Mouse (Mus musculus) stomach, embryonic 16.5 days (tissue): ENCODE measurements around the gene Rps15a. TPM values are rescaled to one million over a fixed set of nuclear protein-coding genes. Genes with fewer than 3 reads are reported as not detected.
A peak's percentile ranks its signal among the peaks of the same experiment; 100 is the strongest.

Experiments
- ATAC-seq: fragments of 200-750 bp; cut with Nextera tagmentation; 2 replicates; pipeline ENCODE4 v1.8.0; 2017; ENCODE audit warnings: moderate number of reproducible peaks, moderate TSS enrichment; ENCODE audit not compliant: insufficient read depth, low FRiP score
- H3K27ac ChIP-seq: fragments of 300-500 bp; sonication (generic); 2 replicates; pipeline ENCODE4 v1.5.1; 2014; ENCODE audit warnings: low read length
- H3K27me3 ChIP-seq: fragments of 300-500 bp; sonication (generic); 2 replicates; pipeline ENCODE4 v1.6.1; 2014; ENCODE audit warnings: low read length, control low read depth, mixed read lengths; ENCODE audit not compliant: control insufficient read depth, insufficient read depth
- H3K36me3 ChIP-seq: fragments of 300-500 bp; sonication (generic); 2 replicates; pipeline ENCODE4 v1.6.1; 2014; ENCODE audit warnings: low read length; ENCODE audit not compliant: control insufficient read depth, insufficient read depth
- H3K4me1 ChIP-seq: fragments of 300-500 bp; sonication (generic); 2 replicates; pipeline ENCODE4 v1.6.1; 2014; ENCODE audit warnings: low read length, control low read depth, mixed read lengths; ENCODE audit not compliant: control insufficient read depth, insufficient read depth
- H3K4me2 ChIP-seq: fragments of 300-500 bp; sonication (generic); 2 replicates; pipeline ENCODE4 v1.6.1; 2014; ENCODE audit warnings: low read depth, low read length, mixed read lengths
- H3K4me3 ChIP-seq: fragments of 300-500 bp; sonication (generic); replicated peaks from 2 replicates; pipeline ENCODE4 v1.5.1; 2014; ENCODE audit warnings: mild to moderate bottlenecking, low read length
- H3K9ac ChIP-seq: fragments of 300-500 bp; sonication (generic); 2 replicates; pipeline ENCODE4 v1.6.1; 2014; ENCODE audit warnings: low read length
- H3K9me3 ChIP-seq: fragments of 300-500 bp; sonication (generic); replicated peaks from 2 replicates; pipeline ENCODE4 v1.6.1; 2016; ENCODE audit warnings: low read length, control low read depth; ENCODE audit not compliant: control insufficient read depth
- WGBS: fragments of 180-500 bp; shearing (Covaris S2); extraction: QIAGEN DNeasy Blood & Tissue Kit; methylation state at CpG from one replicate; pipeline ENCODE4 v1.1.7; 2014; 5-methylcytosine and 5-hydroxymethylcytosine counted together
- polyA plus RNA-seq: library from polyadenylated mRNA; unstranded; fragments of >200 nt; fragmentation: Nextera tagmentation; extraction: Ambion mirVana; gene quantifications from 2 replicates; pipeline ENCODE4 v1.2.1, GENCODE M21; 2015

Rps15a gene
- polyA plus RNA-seq, 1 experiment from 2014 or later: 707 TPM

DNA sequence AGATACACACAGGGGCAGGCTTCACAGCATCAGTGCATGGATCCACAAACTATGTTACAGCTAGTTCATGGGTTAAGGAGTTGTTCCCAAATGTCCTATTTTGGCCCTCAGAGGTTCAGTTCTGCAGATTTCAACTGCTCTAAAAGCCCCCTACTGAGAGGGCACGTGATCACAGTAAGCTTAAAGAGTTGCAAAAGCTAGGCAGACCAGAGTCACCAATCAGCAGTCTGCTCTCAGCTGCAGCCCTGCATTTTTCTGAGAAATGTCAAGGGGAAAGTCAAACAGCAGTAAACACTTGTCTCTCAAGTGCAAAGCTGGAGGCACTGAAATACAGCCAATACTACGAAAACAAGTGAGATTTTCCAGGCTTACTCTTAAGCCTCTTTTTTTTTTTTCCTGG lies 3.2 kb upstream of the Rps15a start:
- Histone ChIP-seq H3K27me3 (no peaks in the 10 kb centered on the region), H3K9me3 (no peaks in the 10 kb centered on the region), H3K4me2 (no peak overlapping the region), H3K4me3 (no peak overlapping the region), H3K27ac (no peak overlapping the region; the same call in 1 of the 2 replicates), H3K9ac (no peak overlapping the region), H3K4me1 (peaks cover 5% of the 10 kb centered on the region), H3K36me3 (peaks cover 23% of the 10 kb centered on the region; the same call in 1 of the 2 replicates)
- ATAC-seq: no peak
- 41% methylated on average over 2 of the region's 2 CpGs for WGBS

DNA sequence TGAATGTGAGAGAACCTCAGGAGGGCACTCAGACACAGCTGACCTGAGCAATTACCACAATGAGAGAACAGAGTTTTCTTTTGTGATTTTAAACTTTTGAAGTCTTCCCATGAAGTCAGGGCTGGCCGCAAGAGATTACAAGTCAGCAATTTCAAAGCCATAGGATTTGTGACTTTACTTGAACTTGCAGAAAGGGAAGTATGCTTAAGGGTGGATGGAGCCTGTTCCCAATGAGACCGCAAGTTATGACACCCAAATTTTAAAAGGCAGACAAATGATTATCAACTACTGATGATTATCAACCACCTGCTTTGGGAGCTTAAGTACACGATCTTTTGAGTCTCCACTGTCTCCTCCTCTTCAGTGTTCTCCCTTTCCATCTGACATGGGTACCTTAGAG lies 2.4 kb upstream of the Rps15a start:
- H3K27ac ChIP-seq: no peak overlapping the region
- peaks cover 26% of the 10 kb centered on the region; the same call in 1 of the 2 replicates for H3K36me3 ChIP-seq
- H3K4me3 ChIP-seq: no peak overlapping the region
- H3K9ac ChIP-seq: no peak overlapping the region
- ATAC-seq: no peak
- H3K4me2 ChIP-seq: no peak overlapping the region
- H3K27me3 ChIP-seq: no peaks in the 10 kb centered on the region
- 75% methylated on average over 3 of the region's 3 CpGs for WGBS
- peaks cover 12% of the 10 kb centered on the region for H3K4me1 ChIP-seq
- no peaks in the 10 kb centered on the region for H3K9me3 ChIP-seq

DNA sequence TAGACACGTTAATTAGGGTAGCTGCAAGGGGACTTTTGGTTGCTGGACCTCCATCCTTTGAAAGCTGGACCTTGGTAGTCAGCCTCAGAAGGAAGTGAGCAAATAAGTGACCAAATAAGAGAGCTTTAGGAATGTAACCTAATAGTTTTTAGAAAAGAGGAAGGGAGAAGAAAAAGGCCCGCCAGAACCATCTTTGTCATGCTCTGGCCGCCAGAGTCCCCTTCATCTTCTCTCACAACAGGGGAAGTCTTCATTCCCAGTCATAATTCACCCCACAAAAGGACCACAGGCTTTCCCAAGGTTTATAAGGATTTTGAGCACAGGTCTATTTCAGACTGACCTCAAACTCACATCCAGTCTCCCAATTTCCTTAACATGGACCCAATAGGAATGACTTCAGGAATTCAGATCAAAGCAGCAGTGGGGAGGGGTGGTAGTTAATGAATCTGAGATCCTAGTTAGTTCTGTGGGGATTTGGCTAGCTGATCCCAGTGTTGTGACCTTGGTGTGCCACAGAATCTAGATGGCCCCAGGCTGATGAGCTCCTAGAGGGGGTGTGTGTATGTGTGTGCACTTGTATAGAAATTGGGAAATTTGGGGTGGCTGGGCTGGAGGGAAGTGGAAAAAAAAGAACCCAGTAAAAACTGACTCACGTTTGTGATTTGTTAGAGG lies 1.7 kb upstream of the Rps15a start:
- Histone ChIP-seq H3K36me3 (peaks cover 29% of the 10 kb centered on the region; the same call in 1 of the 2 replicates), H3K27ac (peak overlapping the region; percentile 4; the same call in 1 of the 2 replicates)
- WGBS: 48% methylated on average over 4 of the region's 4 CpGs

DNA sequence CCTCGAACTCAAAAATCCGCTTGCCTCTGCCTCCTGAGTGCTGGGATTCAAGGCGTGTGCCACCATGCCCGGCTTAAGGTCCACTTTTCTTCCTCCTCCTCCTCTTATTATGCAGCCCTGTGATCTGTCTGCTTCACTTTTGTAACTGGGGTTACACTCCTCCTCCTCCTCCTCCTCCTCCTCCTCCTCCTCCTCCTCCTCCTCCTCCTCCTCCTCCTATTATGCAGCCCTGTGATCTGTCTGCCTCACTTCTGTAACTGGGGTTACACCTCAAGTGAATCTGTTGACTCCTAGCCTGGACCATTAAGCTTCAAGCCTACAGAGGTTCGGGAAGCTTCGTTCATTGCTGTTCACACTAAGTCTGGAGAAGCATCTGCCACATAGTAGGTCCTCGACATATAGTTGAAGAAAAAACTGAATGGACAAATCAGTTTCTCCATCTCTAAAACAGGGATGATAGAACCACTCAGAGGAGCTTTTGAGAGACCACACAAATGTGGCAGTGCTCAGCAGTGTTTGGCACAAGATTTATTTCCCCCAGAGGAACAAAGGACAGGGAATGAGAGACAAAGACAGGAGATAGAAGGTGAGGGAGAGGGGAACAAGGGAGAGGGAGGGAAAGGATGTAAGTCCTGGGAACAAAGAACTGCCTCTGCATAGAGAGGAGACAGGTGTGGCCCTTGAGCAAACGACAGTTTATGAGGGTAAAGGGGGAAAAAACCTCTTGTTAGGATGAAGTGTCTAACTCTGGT lies 975 bp upstream of the Rps15a start:
- peaks cover 27% of the 10 kb centered on the region for H3K4me1 ChIP-seq
- H3K9ac ChIP-seq: no peak overlapping the region
- H3K9me3 ChIP-seq: no peaks in the 10 kb centered on the region
- no peak overlapping the region for H3K27ac ChIP-seq
- no peak for ATAC-seq
- peak overlapping the region; percentile 73 for H3K4me2 ChIP-seq
- 17% methylated on average over 8 of the region's 8 CpGs for WGBS
- H3K4me3 ChIP-seq: peak overlapping the region; percentile 76
- H3K36me3 ChIP-seq: peaks cover 26% of the 10 kb centered on the region; the same call in 1 of the 2 replicates
- no peaks in the 10 kb centered on the region for H3K27me3 ChIP-seq

More for the DNA sequence above, 1.7 kb upstream of the Rps15a start:
- H3K4me2 ChIP-seq: no peak overlapping the region
- ATAC-seq: no peak
- H3K9me3 ChIP-seq: no peaks in the 10 kb centered on the region
- no peak overlapping the region for H3K9ac ChIP-seq
- peaks cover 20% of the 10 kb centered on the region for H3K4me1 ChIP-seq
- no peaks in the 10 kb centered on the region for H3K27me3 ChIP-seq
- H3K4me3 ChIP-seq: no peak overlapping the region

DNA sequence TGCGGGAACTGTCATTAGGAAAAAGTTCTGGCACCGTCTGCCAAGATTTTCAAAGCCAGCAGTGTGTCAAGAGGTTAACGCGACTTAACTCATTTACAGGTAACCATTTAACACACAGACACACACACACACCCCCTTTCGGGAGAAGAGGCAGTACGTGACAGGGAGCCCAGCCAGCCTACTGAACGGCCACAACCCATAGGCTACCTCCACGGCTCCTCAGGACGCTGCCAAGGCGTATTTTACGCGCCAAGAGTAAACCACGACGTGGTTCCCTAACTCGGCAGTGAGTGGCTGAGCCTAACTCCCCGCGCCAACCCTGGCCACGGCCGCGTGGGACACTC lies 483 bp downstream of the Rps15a start:
- peak; percentile 38 for ATAC-seq
- peak overlapping the region; percentile 87 for H3K9ac ChIP-seq
- H3K9me3 ChIP-seq: no peaks in the 10 kb centered on the region
- H3K4me1 ChIP-seq: peaks cover 41% of the 10 kb centered on the region
- H3K27ac ChIP-seq: peak overlapping the region; percentile 86
- peak overlapping the region; percentile 91 for H3K4me2 ChIP-seq
- under 1% methylated on average over 20 of the region's 20 CpGs for WGBS
- peak overlapping the region; percentile 76 for H3K4me3 ChIP-seq
- H3K27me3 ChIP-seq: no peaks in the 10 kb centered on the region
- peaks cover 30% of the 10 kb centered on the region for H3K36me3 ChIP-seq

DNA sequence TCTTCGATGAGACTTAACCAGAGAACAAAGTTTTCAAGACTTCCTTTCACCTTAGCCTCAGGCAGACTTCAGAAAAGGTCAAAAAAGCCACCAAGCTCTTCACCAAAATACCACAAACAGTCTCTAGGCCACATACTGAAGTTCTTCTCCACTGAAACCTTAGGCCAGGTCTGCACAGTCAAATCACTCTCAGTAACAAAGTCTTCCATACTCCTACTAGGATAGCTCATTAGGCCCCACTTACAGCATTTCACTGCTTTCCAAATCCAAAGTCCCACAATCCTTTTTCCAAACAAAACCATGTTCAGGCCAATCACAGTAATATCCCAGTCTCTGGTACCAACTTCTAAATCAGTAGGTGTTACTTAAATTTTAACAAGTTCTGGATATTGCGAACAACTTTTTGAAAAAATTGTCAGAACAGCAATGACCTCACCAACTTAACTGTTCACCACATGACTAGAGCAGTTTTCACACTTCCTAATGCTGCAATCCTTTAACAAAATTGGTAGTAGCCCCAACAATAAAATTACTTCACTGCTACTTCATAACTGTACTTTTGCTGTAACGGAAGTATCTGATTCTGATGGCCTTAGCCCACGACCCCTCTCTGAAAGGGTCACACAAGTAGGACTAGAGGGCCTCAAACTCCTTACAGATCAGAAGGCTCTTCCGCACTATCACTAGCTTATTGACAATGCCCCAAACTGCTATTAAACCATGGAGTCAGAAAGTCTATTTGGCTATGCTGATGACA lies 2.3 kb downstream of the Rps15a start:
- H3K4me1 ChIP-seq: peaks cover 42% of the 10 kb centered on the region

DNA sequence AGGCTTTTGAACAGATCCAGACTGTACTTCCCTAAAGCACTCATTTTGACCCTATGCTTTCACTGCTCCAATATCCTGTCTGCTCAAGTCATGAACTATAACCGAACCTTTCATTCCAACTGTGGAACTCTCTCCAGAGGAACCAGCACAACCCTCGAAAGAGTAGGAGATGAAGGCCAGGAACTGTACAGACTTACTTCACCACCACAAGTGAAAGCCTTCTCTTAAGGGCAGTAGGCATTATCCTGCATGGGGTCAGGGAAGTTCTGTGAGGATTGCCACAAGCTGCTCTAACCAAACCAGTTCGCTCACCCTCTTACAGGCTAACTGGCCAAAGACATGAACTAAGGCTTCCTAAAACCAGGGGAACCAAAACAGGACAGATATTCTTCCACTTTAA lies 4.9 kb downstream of the Rps15a start:
- Histone ChIP-seq H3K9me3 (no peaks in the 10 kb centered on the region), H3K4me3 (no peak overlapping the region), H3K27me3 (no peaks in the 10 kb centered on the region), H3K9ac (0 out of 2 replicates have a peak overlapping the region, but pooled peaks have one; percentile 9), H3K4me1 (peaks cover 42% of the 10 kb centered on the region), H3K36me3 (peaks cover 55% of the 10 kb centered on the region), H3K4me2 (peak overlapping the region; percentile 91), H3K27ac (no peak overlapping the region)
- 62% methylated on average over 3 of the region's 3 CpGs for WGBS
- ATAC-seq: no peak

More for the DNA sequence above, 2.3 kb downstream of the Rps15a start:
- Histone ChIP-seq H3K9ac (peak overlapping the region; percentile 87; the same call in 1 of the 2 replicates), H3K9me3 (no peaks in the 10 kb centered on the region), H3K4me2 (peak overlapping the region; percentile 91), H3K27me3 (no peaks in the 10 kb centered on the region), H3K27ac (no peak overlapping the region), H3K4me3 (peak overlapping the region; percentile 76), H3K36me3 (peaks cover 35% of the 10 kb centered on the region)
- 58% methylated on average over 5 of the region's 5 CpGs for WGBS
- no peak for ATAC-seq

DNA sequence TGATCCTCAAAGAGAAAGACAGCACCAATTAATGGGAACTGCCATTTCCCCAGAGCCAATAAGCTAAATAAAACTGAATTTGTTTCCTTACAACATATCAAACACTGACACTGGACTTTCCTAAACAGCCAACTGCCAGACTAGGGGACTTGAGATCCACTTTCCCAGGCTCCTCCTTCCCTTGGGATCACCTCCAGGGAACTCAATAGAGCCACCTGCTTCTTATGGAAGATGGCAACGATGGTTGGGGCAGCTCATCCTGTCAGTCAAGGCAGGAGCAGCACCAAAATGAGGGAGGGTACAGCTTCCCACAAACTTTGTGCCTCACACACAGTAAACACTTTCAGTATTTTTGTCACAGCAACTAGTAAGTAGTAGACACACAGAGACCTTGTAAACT lies 8.3 kb downstream of the Rps15a start:
- 90% methylated on average over 1 of the region's 1 CpGs for WGBS

More for the DNA sequence above, 8.3 kb downstream of the Rps15a start:
- Histone ChIP-seq H3K4me2 (no peak overlapping the region), H3K9me3 (no peaks in the 10 kb centered on the region), H3K36me3 (peaks cover 56% of the 10 kb centered on the region), H3K4me1 (peaks cover 23% of the 10 kb centered on the region), H3K27ac (no peak overlapping the region), H3K4me3 (no peak overlapping the region), H3K27me3 (no peaks in the 10 kb centered on the region), H3K9ac (no peak overlapping the region)
- no peak for ATAC-seq
